Mouse (Mus musculus) cerebellum, adult 2 months (tissue): ENCODE data around the gene Serf2.
A peak's percentile ranks its signal among the peaks of the same experiment; 100 is the strongest.

Experiments
- CTCF ChIP-seq: fragments of 200-500 bp; IDR thresholded peaks from 2 replicates; pipeline ENCODE4 v1.5.1; 2011; ENCODE audit warnings: low read depth, mild to moderate bottlenecking, control low read depth, low read length, moderate library complexity, borderline replicate concordance; ENCODE audit not compliant: insufficient read depth
- POLR2A ChIP-seq: fragments of 200-500 bp; IDR thresholded peaks from 2 replicates; pipeline ENCODE4 v1.6.1; 2011; ENCODE audit warnings: low read length, control low read depth, borderline replicate concordance; ENCODE audit not compliant: insufficient read depth

GRCm38 (mm10) chr2:121448739-121449535 lies at the start of gene Serf2:
- TF ChIP-seq POLR2A (peak; percentile 97), CTCF (no peak)
